Mouse (Mus musculus): Measurements from ENCODE around the gene Kcnj13. TPM values are rescaled to one million over a fixed set of nuclear protein-coding genes. Genes with fewer than 3 reads are reported as not detected.

Kcnj13 gene
- polyA plus RNA-seq (2011; ENCODE audit: insufficient read depth, insufficient read length, low replicate concordance, missing spikeins), result not detected in 2 replicates

DNA sequence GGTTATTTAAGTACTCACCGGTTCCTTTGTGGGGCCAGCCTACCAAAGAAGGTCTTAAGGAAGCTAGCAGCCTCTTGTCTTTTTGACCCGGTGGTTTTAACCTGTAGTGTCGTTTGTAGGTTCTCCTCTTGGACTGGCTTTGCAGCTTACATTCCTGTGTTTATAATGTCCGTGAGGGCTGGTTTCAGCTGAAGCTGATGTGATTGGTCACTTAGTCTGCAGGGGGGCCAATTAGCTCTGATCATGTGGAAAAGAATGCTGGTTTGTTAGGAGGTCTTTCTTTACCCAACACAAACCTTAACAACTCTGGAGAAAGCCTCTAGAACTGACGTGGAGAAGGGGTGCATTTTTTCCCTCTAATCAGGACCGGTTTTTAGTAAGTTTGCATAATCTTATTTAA, at the start of gene Kcnj13:
Gene Kcnj13 (minus strand): TSS at position 136 of the 400 bp plus-strand sequence.
- no peak for TF ChIP-seq POLR2A (IDR thresholded peaks at IDR 0.05; ENCODE audit: borderline replicate concordance, control insufficient read depth, low read depth, low read length)
- no peak for TF ChIP-seq CTCF (IDR thresholded peaks at IDR 0.05; ENCODE audit: control insufficient read depth, insufficient read depth, low read length)
- H3K4me3 ChIP-seq (replicated peaks; ENCODE audit: control insufficient read depth, low read depth, low read length), result no peak within 1 kb of the TSS
- H3K27ac ChIP-seq (ENCODE audit: control insufficient read depth, insufficient read depth, low read depth, low read length, poor library complexity), result no peak within 1 kb of the TSS
- WGBS, result 78% methylated on average over 6 of the region's 6 CpGs
- H3K4me1 ChIP-seq (ENCODE audit: control insufficient read depth, insufficient read depth, low read length), result no peaks in the 10 kb centered on the region

DNA sequence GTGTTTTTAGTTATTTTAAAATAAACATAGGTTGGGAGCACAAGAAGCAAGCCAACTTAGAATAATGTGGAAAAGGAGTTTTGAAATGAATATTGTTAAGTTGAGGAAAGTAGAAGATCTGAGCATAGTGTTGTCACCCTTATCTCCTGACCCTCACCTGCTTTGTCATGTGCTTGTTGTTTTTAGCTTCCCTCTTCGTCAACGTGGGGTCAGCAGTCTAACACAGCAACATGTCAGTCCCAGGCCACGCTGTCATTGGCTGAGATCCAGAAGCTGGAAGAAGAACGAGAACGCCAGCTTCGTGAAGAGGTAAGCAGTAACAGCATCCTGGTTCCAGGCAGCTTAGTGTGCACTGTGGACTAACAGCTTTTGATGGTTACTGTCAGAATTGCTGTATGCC, 42.1 kb upstream of the Kcnj13 start:
- 71% methylated on average over 6 of the region's 6 CpGs for WGBS
- H3K27ac ChIP-seq (ENCODE audit: control insufficient read depth, insufficient read depth, low read depth, low read length, poor library complexity), result no peak overlapping the region
- TF ChIP-seq POLR2A (IDR thresholded peaks at IDR 0.05; ENCODE audit: borderline replicate concordance, control insufficient read depth, low read depth, low read length) (no peak), CTCF (IDR thresholded peaks at IDR 0.05; ENCODE audit: control insufficient read depth, insufficient read depth, low read length) (no peak)

DNA sequence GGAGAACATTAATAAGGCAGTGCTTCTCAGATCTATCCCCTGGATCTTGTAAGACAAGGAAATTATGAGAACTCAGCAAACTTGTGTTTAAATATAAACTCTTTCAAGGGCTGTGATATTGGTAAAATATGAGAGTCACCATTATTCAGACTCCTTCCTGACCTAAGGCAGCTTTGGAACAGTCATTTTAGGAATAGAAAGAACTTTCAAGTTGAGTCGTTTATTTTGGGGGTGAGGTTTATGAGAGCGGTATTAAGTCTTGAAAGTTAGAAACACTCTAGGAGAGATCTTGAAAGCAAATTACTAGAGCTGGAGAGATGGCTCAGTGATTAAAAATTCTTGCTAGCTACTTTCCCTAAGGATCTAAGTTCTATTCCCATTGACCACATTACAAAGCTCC, 40.6 kb upstream of the Kcnj13 start:
- no peak overlapping the region for H3K27ac ChIP-seq (ENCODE audit: control insufficient read depth, insufficient read depth, low read depth, low read length, poor library complexity)
- no peak overlapping the region for H3K4me3 ChIP-seq (replicated peaks; ENCODE audit: control insufficient read depth, low read depth, low read length)
- TF ChIP-seq CTCF (IDR thresholded peaks at IDR 0.05; ENCODE audit: control insufficient read depth, insufficient read depth, low read length), result no peak
- no peak for TF ChIP-seq POLR2A (IDR thresholded peaks at IDR 0.05; ENCODE audit: borderline replicate concordance, control insufficient read depth, low read depth, low read length)
- no peaks in the 10 kb centered on the region for H3K4me1 ChIP-seq (ENCODE audit: control insufficient read depth, insufficient read depth, low read length)
- WGBS, result 91% methylated on average over 2 of the region's 2 CpGs

More for the DNA sequence above, 42.1 kb upstream of the Kcnj13 start:
- H3K4me3 ChIP-seq (replicated peaks; ENCODE audit: control insufficient read depth, low read depth, low read length), result no peak overlapping the region
- no peaks in the 10 kb centered on the region for H3K4me1 ChIP-seq (ENCODE audit: control insufficient read depth, insufficient read depth, low read length)

DNA sequence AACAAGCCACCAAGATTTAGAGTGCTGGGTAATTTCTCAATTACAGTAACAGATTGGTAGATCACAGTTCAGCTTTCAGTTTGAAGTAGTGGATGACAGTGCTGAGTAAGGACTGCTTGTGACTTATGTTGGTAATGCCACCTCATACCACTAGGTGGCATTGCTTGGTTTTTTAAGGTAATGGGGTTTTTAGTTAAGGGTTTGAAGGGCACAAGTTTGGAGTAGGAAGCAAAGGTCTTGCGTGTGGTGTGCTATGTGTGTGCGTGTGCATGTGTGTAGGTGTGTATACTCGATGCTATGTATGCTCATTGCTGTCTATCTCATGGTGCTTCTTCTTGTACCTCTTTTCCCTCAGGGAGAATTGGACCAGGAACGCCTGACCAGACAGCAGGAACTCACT, 24.2 kb upstream of the Kcnj13 start:
- TF ChIP-seq CTCF (IDR thresholded peaks at IDR 0.05; ENCODE audit: control insufficient read depth, insufficient read depth, low read length) (no peak), POLR2A (IDR thresholded peaks at IDR 0.05; ENCODE audit: borderline replicate concordance, control insufficient read depth, low read depth, low read length) (no peak)
- Histone ChIP-seq H3K4me1 (ENCODE audit: control insufficient read depth, insufficient read depth, low read length) (no peaks in the 10 kb centered on the region), H3K4me3 (replicated peaks; ENCODE audit: control insufficient read depth, low read depth, low read length) (no peak overlapping the region), H3K27ac (ENCODE audit: control insufficient read depth, insufficient read depth, low read depth, low read length, poor library complexity) (no peak overlapping the region)
- 62% methylated on average over 4 of the region's 4 CpGs for WGBS

DNA sequence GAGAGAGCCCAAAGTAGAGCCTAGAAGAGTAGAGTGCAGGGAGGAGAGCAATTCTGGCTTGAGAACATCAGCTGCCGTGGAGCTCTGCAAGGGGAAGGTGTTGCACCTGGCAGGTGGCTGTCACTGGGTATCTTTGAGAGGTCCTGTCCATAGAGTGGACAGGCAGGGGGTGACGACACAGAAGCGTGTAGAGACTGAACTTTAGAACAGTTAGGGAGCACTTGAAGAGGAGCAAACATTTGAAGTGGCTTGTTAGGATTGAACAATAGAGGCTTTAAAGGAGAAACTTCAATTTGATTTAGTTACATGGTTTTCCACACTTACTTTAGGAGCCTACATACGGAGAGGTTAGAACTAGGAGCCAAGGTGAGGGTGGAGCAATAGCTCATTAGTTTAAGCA, 14.9 kb upstream of the Kcnj13 start:
- TF ChIP-seq POLR2A (IDR thresholded peaks at IDR 0.05; ENCODE audit: borderline replicate concordance, control insufficient read depth, low read depth, low read length) (no peak), CTCF (IDR thresholded peaks at IDR 0.05; ENCODE audit: control insufficient read depth, insufficient read depth, low read length) (no peak)
- no peak overlapping the region for H3K4me3 ChIP-seq (replicated peaks; ENCODE audit: control insufficient read depth, low read depth, low read length)
- no peaks in the 10 kb centered on the region for H3K4me1 ChIP-seq (ENCODE audit: control insufficient read depth, insufficient read depth, low read length)
- H3K27ac ChIP-seq (ENCODE audit: control insufficient read depth, insufficient read depth, low read depth, low read length, poor library complexity), result no peak overlapping the region
- WGBS, result 93% methylated on average over 4 of the region's 4 CpGs

DNA sequence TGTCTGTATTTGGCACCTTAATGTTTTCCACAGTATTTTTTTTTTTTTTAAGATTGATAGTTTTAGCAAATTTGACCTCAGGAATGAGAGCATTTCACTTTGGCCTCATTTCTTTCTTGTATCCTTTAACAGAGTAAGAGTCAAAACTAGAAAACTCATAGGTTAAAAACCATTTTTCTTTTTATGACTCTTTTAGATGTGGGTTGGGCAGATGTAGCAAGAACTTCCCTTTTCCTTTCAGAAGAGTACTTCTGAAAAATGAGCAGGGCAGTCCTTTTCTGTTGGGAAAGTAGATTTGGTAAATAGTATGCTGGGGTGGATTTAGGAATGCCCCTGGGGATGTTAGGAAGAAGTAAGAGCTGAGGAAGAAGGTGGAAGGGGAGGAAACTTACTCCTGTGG, 11.5 kb upstream of the Kcnj13 start:
- H3K27ac ChIP-seq (ENCODE audit: control insufficient read depth, insufficient read depth, low read depth, low read length, poor library complexity), result no peak overlapping the region
- H3K4me3 ChIP-seq (replicated peaks; ENCODE audit: control insufficient read depth, low read depth, low read length), result no peak overlapping the region
- no peaks in the 10 kb centered on the region for H3K4me1 ChIP-seq (ENCODE audit: control insufficient read depth, insufficient read depth, low read length)
- TF ChIP-seq CTCF (IDR thresholded peaks at IDR 0.05; ENCODE audit: control insufficient read depth, insufficient read depth, low read length) (no peak), POLR2A (IDR thresholded peaks at IDR 0.05; ENCODE audit: borderline replicate concordance, control insufficient read depth, low read depth, low read length) (no peak)

DNA sequence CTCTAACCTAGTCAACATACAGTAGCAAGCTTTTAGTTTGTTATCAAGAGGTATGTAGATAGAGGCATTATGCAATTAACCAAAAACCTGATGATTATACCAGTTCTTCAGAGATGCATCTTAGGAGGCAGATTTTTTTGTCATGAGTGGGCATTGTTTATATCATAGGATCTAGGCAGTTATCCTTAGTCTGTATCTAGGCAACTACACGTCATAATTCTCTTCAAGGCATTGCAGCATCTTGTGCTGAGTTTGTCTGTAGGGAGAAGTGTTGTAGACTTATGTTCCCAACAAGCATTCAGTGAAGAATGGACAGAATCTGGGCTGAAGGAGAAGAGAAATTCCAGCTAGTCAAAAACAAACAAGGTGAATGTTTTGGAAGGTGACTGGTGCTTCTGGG, 10.2 kb upstream of the Kcnj13 start:
- no peak overlapping the region for H3K27ac ChIP-seq (ENCODE audit: control insufficient read depth, insufficient read depth, low read depth, low read length, poor library complexity)
- WGBS, result 81% methylated on average over 1 of the region's 1 CpGs
- H3K4me3 ChIP-seq (replicated peaks; ENCODE audit: control insufficient read depth, low read depth, low read length), result no peak overlapping the region
- no peaks in the 10 kb centered on the region for H3K4me1 ChIP-seq (ENCODE audit: control insufficient read depth, insufficient read depth, low read length)
- TF ChIP-seq POLR2A (IDR thresholded peaks at IDR 0.05; ENCODE audit: borderline replicate concordance, control insufficient read depth, low read depth, low read length) (no peak), CTCF (IDR thresholded peaks at IDR 0.05; ENCODE audit: control insufficient read depth, insufficient read depth, low read length) (no peak)

DNA sequence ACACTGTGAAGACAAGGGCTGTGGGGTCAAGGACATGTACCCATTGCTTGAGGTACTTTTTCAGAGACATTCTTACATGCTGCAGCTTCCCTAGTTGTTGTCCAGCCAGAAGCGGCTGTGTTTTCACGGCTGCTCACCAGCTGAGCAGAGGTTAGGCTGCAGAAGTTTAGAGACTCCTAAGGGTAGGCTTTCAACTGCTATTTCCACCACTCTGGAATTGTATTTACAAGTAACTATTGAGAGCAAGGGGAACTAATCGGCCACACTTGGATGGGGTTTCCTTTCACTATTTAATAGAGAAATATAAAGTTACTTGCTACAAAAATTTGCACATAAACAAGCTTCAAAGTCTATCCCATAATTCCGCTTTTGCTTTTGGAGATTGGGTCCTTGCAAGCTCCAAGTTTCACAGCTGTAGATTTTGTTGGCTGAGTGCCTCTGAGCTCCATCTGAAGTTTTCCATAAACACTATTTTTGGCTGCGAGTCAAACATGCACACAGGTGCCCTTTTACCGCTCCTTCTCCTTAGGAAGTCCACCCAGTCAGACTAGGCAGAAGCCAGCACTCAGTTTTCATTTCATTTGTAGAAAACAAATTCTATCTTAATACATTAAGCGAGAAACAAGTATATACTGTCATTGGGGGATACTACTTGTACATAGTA, 2.5 kb upstream of the Kcnj13 start:
- Histone ChIP-seq H3K27ac (ENCODE audit: control insufficient read depth, insufficient read depth, low read depth, low read length, poor library complexity) (no peak overlapping the region), H3K4me1 (ENCODE audit: control insufficient read depth, insufficient read depth, low read length) (no peaks in the 10 kb centered on the region), H3K4me3 (replicated peaks; ENCODE audit: control insufficient read depth, low read depth, low read length) (no peak overlapping the region)
- WGBS, result 93% methylated on average over 7 of the region's 7 CpGs
- TF ChIP-seq CTCF (IDR thresholded peaks at IDR 0.05; ENCODE audit: control insufficient read depth, insufficient read depth, low read length) (no peak), POLR2A (IDR thresholded peaks at IDR 0.05; ENCODE audit: borderline replicate concordance, control insufficient read depth, low read depth, low read length) (no peak)
